Mouse (Mus musculus) small intestine, adult 2 months (tissue): ENCODE results near the gene Exoc6b. TPM values are rescaled to one million over a fixed set of nuclear protein-coding genes. Genes with fewer than 3 reads are reported as not detected.

Source experiments
- H3K27ac ChIP-seq: fragments of 200-500 bp; 2 replicates; pipeline ENCODE4 v1.5.1; 2012; ENCODE audit warnings: low read depth, low read length, control low read depth, inconsistent platforms; ENCODE audit not compliant: insufficient read depth
- H3K27me3 ChIP-seq: fragments of 200-500 bp; 2 replicates; pipeline ENCODE4 v1.6.1; 2012; ENCODE audit warnings: mild to moderate bottlenecking, moderate library complexity, low read length, inconsistent platforms; ENCODE audit not compliant: control insufficient read depth, insufficient read depth
- H3K36me3 ChIP-seq: fragments of 200-500 bp; 2 replicates; pipeline ENCODE4 v1.6.1; 2012; ENCODE audit warnings: mild to moderate bottlenecking, low read length, control low read depth, inconsistent platforms; ENCODE audit not compliant: control insufficient read depth, insufficient read depth
- H3K4me1 ChIP-seq: fragments of 200-500 bp; 2 replicates; pipeline ENCODE4 v1.6.1; 2012; ENCODE audit warnings: low read length, inconsistent platforms, mixed read lengths; ENCODE audit not compliant: control insufficient read depth, insufficient read depth, insufficient read length
- H3K4me3 ChIP-seq: fragments of 200-500 bp; 2 replicates; pipeline ENCODE4 v1.5.1; 2012; ENCODE audit warnings: low read depth, mild to moderate bottlenecking, control low read depth, inconsistent platforms, low read length, moderate library complexity
- CTCF ChIP-seq: fragments of 200-500 bp; IDR thresholded peaks from 2 replicates; pipeline ENCODE4 v1.5.1; 2012; ENCODE audit warnings: low read depth, mild to moderate bottlenecking, control low read depth, inconsistent platforms, low read length, moderate library complexity, mixed read lengths; ENCODE audit not compliant: insufficient replicate concordance, insufficient read length; ENCODE audit errors: extremely low read depth
- POLR2A ChIP-seq: fragments of 200-500 bp; IDR thresholded peaks from 2 replicates; pipeline ENCODE4 v1.6.1; 2012; ENCODE audit warnings: low read depth, mild to moderate bottlenecking, control low read depth, inconsistent platforms, low read length, moderate library complexity
- WGBS: fragments of 180-500 bp; shearing (Covaris S2); methylation state at CpG from one replicate; pipeline ENCODE4 v1.1.7; 2018; 5-methylcytosine and 5-hydroxymethylcytosine counted together
- polyA plus RNA-seq: library from polyadenylated mRNA; depleted of rRNA; stranded (reverse); fragments of >200 nt; gene quantifications from 2 replicates; pipeline ENCODE4 v1.2.3, GENCODE M21; 2012

Exoc6b gene
- polyA plus RNA-seq, 1 experiment = 7.0 TPM

DNA sequence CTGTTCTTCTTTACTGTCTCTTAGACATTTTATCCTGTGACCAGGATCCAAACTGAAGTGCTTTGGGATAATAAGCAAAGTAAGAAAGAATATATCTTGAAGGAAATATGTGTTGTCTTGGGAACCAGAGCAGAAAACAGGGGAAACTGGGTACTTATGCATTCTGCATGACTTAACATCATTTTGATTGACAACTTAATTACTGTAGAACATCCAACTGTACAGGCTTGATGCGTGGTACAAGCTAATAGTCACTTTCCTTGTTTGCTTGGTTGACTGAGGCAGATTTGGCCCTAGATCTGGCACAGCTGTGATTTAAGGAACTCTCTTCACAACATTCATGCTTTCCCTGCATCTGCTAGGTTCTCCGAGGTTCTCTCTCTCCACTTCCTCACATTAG, 285.3 kb downstream of the Exoc6b start:
- no peaks in the 10 kb centered on the region for H3K27me3 ChIP-seq
- H3K4me3 ChIP-seq = no peak overlapping the region
- no peaks in the 10 kb centered on the region for H3K36me3 ChIP-seq
- no peak for TF ChIP-seq POLR2A
- no peak for TF ChIP-seq CTCF
- no peak overlapping the region for H3K27ac ChIP-seq
- 82% methylated on average over 2 of the region's 2 CpGs for WGBS
- no peaks in the 10 kb centered on the region for H3K4me1 ChIP-seq

DNA sequence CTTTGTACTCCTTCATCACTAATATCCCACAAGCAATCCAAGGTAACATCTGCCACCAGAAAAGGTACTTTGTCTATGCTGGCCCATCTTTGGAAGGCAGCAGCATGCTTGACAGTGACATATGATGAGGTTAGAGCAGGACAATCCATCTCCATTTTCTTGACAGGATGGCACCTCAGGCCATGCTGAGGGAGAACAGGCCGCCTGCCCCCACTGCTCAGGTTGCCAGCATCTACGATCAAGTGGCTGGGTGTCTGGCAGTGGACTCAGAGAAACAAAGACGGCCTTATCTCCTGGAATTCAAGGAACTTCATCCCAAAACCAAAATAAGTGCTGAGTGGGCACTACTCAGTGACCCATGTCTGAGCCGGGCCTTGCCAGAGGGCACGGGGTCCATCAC, 289.3 kb downstream of the Exoc6b start:
- no peaks in the 10 kb centered on the region for H3K27me3 ChIP-seq
- no peaks in the 10 kb centered on the region for H3K36me3 ChIP-seq
- no peak overlapping the region for H3K27ac ChIP-seq
- no peaks in the 10 kb centered on the region for H3K4me1 ChIP-seq
- TF ChIP-seq POLR2A = no peak
- no peak for TF ChIP-seq CTCF
- no peak overlapping the region for H3K4me3 ChIP-seq
- 82% methylated on average over 5 of the region's 5 CpGs for WGBS

DNA sequence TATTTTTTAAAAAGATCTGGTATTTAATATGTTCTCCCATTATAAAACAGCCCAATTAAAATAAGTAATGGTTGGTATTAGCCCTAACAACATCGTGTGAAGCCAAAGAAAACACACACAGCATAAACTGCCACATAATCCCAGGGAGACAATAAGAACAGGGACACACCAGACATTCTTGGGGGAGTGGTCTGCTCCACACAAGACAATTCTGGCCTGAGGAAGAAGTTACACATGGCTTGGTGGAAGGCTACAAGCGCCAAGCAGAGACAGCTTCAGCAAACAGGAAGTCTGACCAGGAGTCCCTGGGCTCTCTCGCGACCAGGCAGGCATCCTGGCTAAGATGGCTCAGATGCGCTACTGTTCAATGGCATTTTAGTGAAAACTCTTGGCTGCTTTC, 290.3 kb downstream of the Exoc6b start:
- WGBS = 83% methylated on average over 5 of the region's 5 CpGs
- no peaks in the 10 kb centered on the region for H3K27me3 ChIP-seq
- H3K4me1 ChIP-seq = no peaks in the 10 kb centered on the region
- H3K36me3 ChIP-seq = no peaks in the 10 kb centered on the region
- H3K4me3 ChIP-seq = no peak overlapping the region
- no peak overlapping the region for H3K27ac ChIP-seq
- no peak for TF ChIP-seq POLR2A
- no peak for TF ChIP-seq CTCF

DNA sequence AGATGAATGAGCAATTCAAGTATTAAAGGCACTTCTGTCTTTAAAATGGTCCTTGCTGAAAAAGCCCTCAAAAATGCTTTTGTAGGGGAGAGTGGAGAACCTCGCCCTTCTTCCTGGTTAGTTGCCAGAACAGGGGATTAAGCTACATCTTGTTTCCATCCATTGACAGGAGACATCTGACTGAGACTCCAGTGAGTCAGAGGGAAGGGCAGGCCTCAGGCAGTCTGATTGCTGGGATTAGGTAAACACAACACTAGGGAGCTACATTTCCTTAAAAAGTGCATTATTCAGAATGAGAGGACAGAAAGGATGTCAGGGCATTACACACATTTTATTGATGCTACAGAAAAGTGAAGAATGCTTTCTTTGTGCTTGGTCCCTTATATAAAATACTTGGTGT, 293.4 kb downstream of the Exoc6b start:
- 75% methylated on average over 1 of the region's 1 CpGs for WGBS

DNA sequence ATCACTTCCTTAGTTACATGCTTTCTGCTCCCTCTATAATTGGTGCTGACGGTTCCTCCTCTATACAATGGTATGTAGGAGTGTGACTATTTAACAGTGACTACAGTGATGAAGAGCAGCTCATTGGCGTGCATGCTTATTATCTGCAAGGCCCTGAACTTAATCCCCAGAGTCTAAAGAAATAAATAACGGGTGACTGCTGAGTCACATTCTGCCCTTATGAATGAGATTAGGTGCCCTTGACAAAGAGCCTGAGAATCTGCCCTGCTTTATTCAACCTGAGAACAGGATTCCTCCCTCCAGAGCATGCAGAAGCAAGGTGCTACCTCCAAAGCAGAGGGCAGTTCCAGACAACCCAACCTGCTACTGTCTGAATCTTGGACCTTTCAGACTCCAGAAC, 314.0 kb downstream of the Exoc6b start:
- no peaks in the 10 kb centered on the region for H3K36me3 ChIP-seq
- TF ChIP-seq CTCF (no peak), POLR2A (no peak)
- 83% methylated on average over 3 of the region's 3 CpGs for WGBS

More for the DNA sequence above, 293.4 kb downstream of the Exoc6b start:
- H3K27ac ChIP-seq = no peak overlapping the region
- peaks cover 2% of the 10 kb centered on the region; the same call in 1 of the 2 replicates for H3K4me1 ChIP-seq
- no peaks in the 10 kb centered on the region for H3K36me3 ChIP-seq
- TF ChIP-seq POLR2A (no peak), CTCF (no peak)
- H3K27me3 ChIP-seq = no peaks in the 10 kb centered on the region
- no peak overlapping the region for H3K4me3 ChIP-seq

DNA sequence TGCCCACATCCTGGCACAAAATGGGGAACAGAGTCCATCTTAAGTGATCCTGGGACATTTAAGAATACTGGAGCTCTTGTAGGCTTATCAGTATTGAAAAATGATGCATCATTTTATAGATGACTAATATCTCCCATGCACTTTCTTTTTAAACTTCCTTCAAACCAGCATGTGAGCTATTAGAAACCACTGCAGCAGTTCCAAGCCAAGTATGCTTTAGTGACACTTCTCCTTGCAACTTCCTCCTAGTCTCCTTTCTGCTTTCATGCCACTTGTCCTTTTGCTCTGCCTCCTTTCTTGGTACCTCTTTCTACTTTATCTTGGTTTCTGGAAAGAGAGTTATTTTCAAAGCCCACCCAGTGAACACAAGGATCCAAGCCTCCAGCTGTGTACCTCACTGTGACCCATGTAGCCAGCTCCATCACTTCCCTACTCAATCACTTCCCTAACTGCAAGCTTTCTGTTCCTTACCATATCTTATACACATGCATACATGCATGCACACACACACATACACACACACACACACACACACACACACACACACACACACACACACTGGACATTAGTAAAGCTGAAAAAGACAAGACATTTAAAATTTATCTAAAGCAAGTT, 316.4 kb downstream of the Exoc6b start:
- Histone ChIP-seq H3K27ac (no peak overlapping the region), H3K4me1 (no peaks in the 10 kb centered on the region), H3K36me3 (no peaks in the 10 kb centered on the region), H3K27me3 (no peaks in the 10 kb centered on the region), H3K4me3 (no peak overlapping the region)
- TF ChIP-seq POLR2A = no peak
- TF ChIP-seq CTCF = no peak

More for the DNA sequence above, 314.0 kb downstream of the Exoc6b start:
- H3K4me3 ChIP-seq = no peak overlapping the region
- no peaks in the 10 kb centered on the region for H3K4me1 ChIP-seq
- no peak overlapping the region for H3K27ac ChIP-seq
- H3K27me3 ChIP-seq = no peaks in the 10 kb centered on the region

DNA sequence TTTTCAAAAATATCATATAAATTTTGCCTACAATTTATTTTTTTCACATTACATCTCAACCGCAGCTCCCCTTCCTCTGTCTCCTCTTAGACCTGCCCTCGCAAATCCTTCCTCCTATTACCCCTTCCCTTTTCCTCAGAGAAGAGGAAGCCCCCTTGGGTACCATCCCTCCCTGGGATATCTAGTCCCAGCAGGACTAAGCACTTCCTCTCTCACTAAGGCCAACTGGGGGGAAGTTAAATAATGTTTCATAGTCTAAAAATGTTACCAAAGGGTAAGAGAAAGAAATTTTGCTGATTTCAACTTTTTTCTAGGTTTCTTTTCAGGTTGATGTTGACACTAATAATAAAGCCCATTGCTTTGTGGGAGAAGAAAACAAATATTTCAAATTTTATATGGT, 317.9 kb downstream of the Exoc6b start:
- Histone ChIP-seq H3K27me3 (no peaks in the 10 kb centered on the region), H3K36me3 (peaks cover 2% of the 10 kb centered on the region; the same call in 1 of the 2 replicates), H3K4me3 (no peak overlapping the region), H3K4me1 (no peaks in the 10 kb centered on the region), H3K27ac (no peak overlapping the region)
- no peak for TF ChIP-seq POLR2A
- TF ChIP-seq CTCF = no peak
- WGBS = 88% methylated on average over 2 of the region's 2 CpGs
